Mouse (Mus musculus) myocyte (in vitro differentiated cells): ENCODE results near the gene Plcxd1. TPM values are rescaled to one million over a fixed set of nuclear protein-coding genes. Genes with fewer than 3 reads are reported as not detected.

Source experiments
- H3K27me3 ChIP-seq: one replicate; pipeline ENCODE4 v1.6.1; 2011; ENCODE audit not compliant: control insufficient read depth, insufficient read depth, insufficient read length
- H3K36me3 ChIP-seq: one replicate; pipeline ENCODE4 v1.6.1; 2011; ENCODE audit not compliant: control insufficient read depth, insufficient read depth
- H3K4me2 ChIP-seq: one replicate; pipeline ENCODE4 v1.6.1; 2011; ENCODE audit warnings: low read depth, control low read depth
- H3K4me3 ChIP-seq: one replicate; pipeline ENCODE4 v1.5.1; 2011; ENCODE audit warnings: mild to moderate bottlenecking, control low read depth, moderate library complexity
- H3K79me2 ChIP-seq: one replicate; pipeline ENCODE4 v1.6.1; 2011; ENCODE audit not compliant: control insufficient read depth, insufficient read depth
- H3ac ChIP-seq: one replicate; pipeline ENCODE4 v1.6.1; 2011; ENCODE audit not compliant: control insufficient read depth, insufficient read length
- CEBPB ChIP-seq: IDR thresholded peaks from 2 replicates; pipeline ENCODE4 v1.6.1; 2011; ENCODE audit warnings: mild to moderate bottlenecking, moderate library complexity; ENCODE audit not compliant: poor library complexity, insufficient read depth, severe bottlenecking
- E2F4 ChIP-seq: IDR thresholded peaks from one replicate; pipeline ENCODE4 v1.6.1; 2011; ENCODE audit warnings: mild to moderate bottlenecking, control low read depth, moderate library complexity; ENCODE audit not compliant: insufficient read depth
- MAX ChIP-seq: IDR thresholded peaks from one replicate; pipeline ENCODE4 v1.6.1; 2011; ENCODE audit warnings: low read depth, mild to moderate bottlenecking, control low read depth
- MYOD1 ChIP-seq, 3 experiments: IDR thresholded peaks; one replicate each; pipeline ENCODE4 v1.6.1; 2011; ENCODE audit warnings: control low read depth in 2 of 3, low read depth in 2 of 3, mild to moderate bottlenecking in 2 of 3, moderate library complexity in 1 of 3; ENCODE audit not compliant: insufficient read length in 2 of 3, control insufficient read depth in 1 of 3
- MYOG ChIP-seq, 3 experiments: IDR thresholded peaks; one replicate each; pipeline ENCODE4 v1.6.1; 2011; ENCODE audit warnings: control low read depth in 2 of 3, low read depth in 2 of 3, mild to moderate bottlenecking in 2 of 3; ENCODE audit not compliant: insufficient read length in 2 of 3, control insufficient read depth in 1 of 3, insufficient read depth in 1 of 3
- POLR2A ChIP-seq: IDR thresholded peaks from one replicate; pipeline ENCODE4 v1.6.1; 2011; ENCODE audit warnings: low read depth, mild to moderate bottlenecking, control low read depth, moderate library complexity; ENCODE audit not compliant: insufficient read length
- POLR2AphosphoS2 ChIP-seq: IDR thresholded peaks from one replicate; pipeline ENCODE4 v1.6.1; 2011; ENCODE audit warnings: low read depth, control low read depth; ENCODE audit not compliant: insufficient read length
- REST ChIP-seq: IDR thresholded peaks from one replicate; pipeline ENCODE4 v1.6.1; 2011; ENCODE audit warnings: mild to moderate bottlenecking, control low read depth, moderate library complexity; ENCODE audit not compliant: insufficient read depth, insufficient read length
- SRF ChIP-seq: IDR thresholded peaks from one replicate; pipeline ENCODE4 v1.6.1; 2011; ENCODE audit warnings: low read depth; ENCODE audit not compliant: control insufficient read depth, insufficient read length
- TCF12 ChIP-seq: IDR thresholded peaks from one replicate; pipeline ENCODE4 v1.6.1; 2011; ENCODE audit warnings: mild to moderate bottlenecking, control low read depth; ENCODE audit not compliant: poor library complexity, insufficient read depth, severe bottlenecking
- TCF3 ChIP-seq: IDR thresholded peaks from one replicate; pipeline ENCODE4 v1.6.1; 2011; ENCODE audit warnings: low read depth, control low read depth; ENCODE audit not compliant: insufficient read length
- USF1 ChIP-seq: IDR thresholded peaks from one replicate; pipeline ENCODE4 v1.6.1; 2011; ENCODE audit warnings: low read depth, mild to moderate bottlenecking, control low read depth, moderate library complexity
- polyA plus RNA-seq: library from polyadenylated mRNA; unstranded; fragments of >200 nt; fragmentation: generic; extraction: Trizol; gene quantifications from one replicate; pipeline ENCODE4 v1.2.1, GENCODE M21; 2012; ENCODE audit warnings: missing spikeins

The Plcxd1 gene
- polyA plus RNA-seq, 1 experiment: 0.68 TPM

- H3K4me2 ChIP-seq: no peak overlapping the region
- no peaks in the 10 kb centered on the region for H3K79me2 ChIP-seq
- H3K27me3 ChIP-seq: no peaks in the 10 kb centered on the region
- H3K36me3 ChIP-seq: no peaks in the 10 kb centered on the region
- H3K4me3 ChIP-seq: no peak overlapping the region
- no peak overlapping the region for H3ac ChIP-seq
- TF ChIP-seq E2F4 (no peak), POLR2AphosphoS2 (no peak), USF1 (no peak), TCF12 (no peak), MYOG (IDR thresholded peaks at IDR 0.05; ENCODE audit: control insufficient read depth in 1 of 3, insufficient read depth in 1 of 3, insufficient read length in 2 of 3, low read depth in 2 of 3) (no peak), SRF (no peak), MYOD1 (IDR thresholded peaks at IDR 0.05; ENCODE audit: control insufficient read depth in 1 of 3, insufficient read length in 2 of 3, low read depth in 2 of 3) (no peak), REST (no peak), TCF3 (no peak), CEBPB (no peak), MAX (no peak), POLR2A (no peak)
These were observed 8.2 kb upstream of the Plcxd1 start for GRCm38 (mm10) chr5:110091546-110091945.

DNA sequence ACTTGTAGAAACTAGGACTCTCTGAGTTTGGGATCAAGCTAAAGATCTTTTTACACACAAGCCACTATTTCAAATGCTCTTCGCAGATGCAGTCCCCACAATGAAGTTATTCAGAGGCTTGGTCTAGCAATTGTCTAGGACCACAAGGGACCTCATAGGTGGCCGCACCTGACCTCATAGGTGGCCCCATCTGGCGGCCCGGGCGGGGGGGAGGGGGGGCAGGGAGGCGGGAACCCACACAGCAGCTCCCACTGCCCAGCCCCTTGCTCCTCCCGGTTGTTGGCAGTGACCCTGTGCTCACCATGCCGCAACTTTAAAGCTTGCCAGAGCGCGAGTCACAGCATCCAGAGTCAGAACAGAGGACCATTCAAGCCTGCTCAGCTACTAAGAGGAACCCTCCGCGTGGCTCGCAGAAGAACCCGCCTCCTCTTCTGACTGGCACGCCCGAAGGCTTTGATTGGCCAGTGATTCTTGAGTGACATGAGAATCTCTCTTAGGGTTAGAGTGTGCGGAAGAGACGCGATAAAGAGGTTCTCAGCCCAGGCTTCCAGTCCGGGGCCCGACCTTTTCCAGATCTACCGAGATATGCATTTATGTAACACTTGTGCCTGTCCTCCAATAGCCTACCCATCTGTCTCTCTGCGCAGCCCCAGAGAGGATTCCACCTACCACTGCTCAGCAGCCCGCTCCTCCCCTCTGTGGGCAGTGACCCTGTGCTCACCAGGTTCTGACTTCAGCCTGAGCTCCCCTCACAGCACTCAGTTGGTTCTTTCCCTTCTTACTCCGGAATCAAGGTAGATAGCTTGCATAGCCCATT, 5.5 kb upstream of the Plcxd1 start, which contains the start of gene Gm35315:
TSS of gene Gm35315 (minus strand) at position 391 of the 817 bp plus-strand sequence.
- H3K27me3 ChIP-seq: no peaks in the 10 kb centered on the region
- H3K36me3 ChIP-seq: no peaks in the 10 kb centered on the region
- peak within 1 kb of the TSS; percentile 31 for H3K4me3 ChIP-seq
- H3K4me2 ChIP-seq: peak within 1 kb of the TSS; percentile 97
- no peaks in the 10 kb centered on the region for H3K79me2 ChIP-seq
- TF ChIP-seq E2F4 (no peak), TCF12 (no peak), POLR2A (peak; percentile 53), SRF (no peak), POLR2AphosphoS2 (no peak)
- peak within 1 kb of the TSS; percentile 2 for H3ac ChIP-seq

DNA sequence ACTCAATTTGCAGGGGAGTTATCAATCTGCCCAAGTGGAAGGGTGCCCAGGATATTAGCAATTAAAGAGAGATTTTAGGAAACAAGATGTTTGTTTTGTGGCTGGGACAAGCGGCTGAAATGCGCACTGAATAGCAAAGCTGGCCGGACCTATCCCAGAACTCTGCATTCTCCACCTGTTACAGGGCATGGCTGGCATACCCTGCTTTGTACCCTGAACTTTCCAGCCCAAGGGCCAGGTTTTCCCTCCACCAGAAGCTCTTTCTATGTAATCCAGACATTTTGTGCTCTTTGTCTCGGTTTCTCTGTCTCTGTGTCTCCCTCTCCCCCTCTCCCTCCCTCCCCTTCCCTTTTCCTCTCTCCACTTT, 4.9 kb upstream of the Plcxd1 start:
- Histone ChIP-seq H3K27me3 (no peaks in the 10 kb centered on the region), H3K4me3 (peak overlapping the region; percentile 31), H3K79me2 (no peaks in the 10 kb centered on the region), H3ac (no peak overlapping the region), H3K36me3 (no peaks in the 10 kb centered on the region), H3K4me2 (peak overlapping the region; percentile 97)
- TF ChIP-seq REST (no peak), MYOD1 (IDR thresholded peaks at IDR 0.05; ENCODE audit: control insufficient read depth in 1 of 3, insufficient read length in 2 of 3, low read depth in 2 of 3) (peak in 1 of 3 experiments; percentile 12)

DNA sequence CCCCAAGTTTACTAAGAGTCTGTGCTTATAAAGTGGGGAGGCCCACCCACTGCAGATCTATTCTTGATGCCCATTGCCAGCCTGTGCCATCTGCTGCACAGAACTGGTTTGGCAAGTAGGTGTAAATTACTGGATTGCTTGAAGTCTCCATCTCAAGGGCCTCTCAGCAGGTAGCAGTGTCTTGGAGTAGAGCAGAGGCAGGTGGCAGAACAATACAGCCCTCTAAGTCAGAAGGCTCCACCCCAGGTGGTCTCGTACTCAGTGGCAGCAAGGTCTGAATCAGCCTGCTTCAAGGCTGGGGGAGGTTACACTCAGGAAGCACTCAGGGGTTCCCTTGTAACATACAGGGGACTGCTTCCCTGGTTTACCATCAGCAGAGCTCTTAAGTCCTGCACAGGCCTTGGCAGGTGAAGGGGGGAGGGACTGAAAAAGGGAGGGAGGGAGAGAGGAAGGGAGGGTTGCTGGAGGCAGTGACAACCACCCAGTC, 735 bp upstream of the Plcxd1 start:
- no peaks in the 10 kb centered on the region for H3K79me2 ChIP-seq
- H3K27me3 ChIP-seq: no peaks in the 10 kb centered on the region
- no peak overlapping the region for H3K4me2 ChIP-seq
- no peak overlapping the region for H3ac ChIP-seq
- TF ChIP-seq TCF12: no peak
- H3K4me3 ChIP-seq: no peak overlapping the region
- H3K36me3 ChIP-seq: peaks cover 4% of the 10 kb centered on the region

GRCm38 (mm10) chr5:110100921-110101631, 1.3 kb downstream of the Plcxd1 start:
- Histone ChIP-seq H3K4me2 (no peak overlapping the region), H3K79me2 (peaks cover 6% of the 10 kb centered on the region), H3K36me3 (peaks cover 4% of the 10 kb centered on the region), H3ac (no peak overlapping the region), H3K4me3 (no peak overlapping the region), H3K27me3 (no peaks in the 10 kb centered on the region)
- TF ChIP-seq E2F4: no peak
- TF ChIP-seq TCF3: peak; percentile 42
- peak in 2 of 3 experiments; percentile 9 to 74 for TF ChIP-seq MYOD1 (IDR thresholded peaks at IDR 0.05; ENCODE audit: control insufficient read depth in 1 of 3, insufficient read length in 2 of 3, low read depth in 2 of 3)
- no peak for TF ChIP-seq SRF
- TF ChIP-seq MYOG (IDR thresholded peaks at IDR 0.05; ENCODE audit: control insufficient read depth in 1 of 3, insufficient read depth in 1 of 3, insufficient read length in 2 of 3, low read depth in 2 of 3): peak in 1 of 3 experiments; percentile 66
- TF ChIP-seq POLR2A: peak; percentile 25
